Mouse (Mus musculus) liver, embryonic 14.5 days (tissue): ENCODE data around the gene Faah. TPM values are rescaled to one million over a fixed set of nuclear protein-coding genes. Genes with fewer than 3 reads are reported as not detected.

Experiments used
- ATAC-seq: fragments of 200-750 bp; cut with Nextera tagmentation; 2 replicates; pipeline ENCODE4 v1.8.0; 2017; ENCODE audit warnings: moderate number of reproducible peaks, mild to moderate bottlenecking, moderate library complexity; ENCODE audit not compliant: insufficient read depth
- DNase-seq, 3 experiments: peaks; one replicate each; pipeline ENCODE4 v3.0.0-alpha.2; 2012 to 2013; ENCODE audit warnings: low read depth in 3 of 3, low spot score in 3 of 3
- H3K27ac ChIP-seq: fragments of 300-500 bp; sonication (generic); 2 replicates; pipeline ENCODE4 v1.5.1; 2014; ENCODE audit warnings: moderate library complexity, mild to moderate bottlenecking, control low read depth, inconsistent platforms
- H3K27me3 ChIP-seq: fragments of 300-500 bp; sonication (generic); 2 replicates; pipeline ENCODE4 v1.6.1; 2014; ENCODE audit warnings: mild to moderate bottlenecking, low read length, moderate library complexity; ENCODE audit not compliant: control insufficient read depth, insufficient read depth
- H3K36me3 ChIP-seq: fragments of 300-500 bp; sonication (generic); replicated peaks from 2 replicates; pipeline ENCODE4 v1.6.1; 2014; ENCODE audit warnings: low read depth; ENCODE audit not compliant: control insufficient read depth, insufficient read depth
- H3K4me1 ChIP-seq, 2 experiments: fragments of 200-500 bp in 1 of 2; fragments of 300-500 bp in 1 of 2; sonication (generic) in 1 of 2; replicated peaks; 2 replicates each; pipeline ENCODE4 v1.6.1; 2012 to 2014; ENCODE audit warnings: antibody characterized with exemption in 1 of 2, inconsistent platforms in 1 of 2, low read length in 1 of 2; ENCODE audit not compliant: control insufficient read depth in 2 of 2, insufficient read depth in 2 of 2
- H3K4me2 ChIP-seq: fragments of 300-500 bp; sonication (generic); 2 replicates; pipeline ENCODE4 v1.6.1; 2014; ENCODE audit warnings: low read depth, mild to moderate bottlenecking, control low read depth, moderate library complexity
- H3K4me3 ChIP-seq, 2 experiments: fragments of 200-500 bp in 1 of 2; fragments of 300-500 bp in 1 of 2; sonication (generic) in 1 of 2; 2 replicates each; pipeline ENCODE4 v1.5.1; 2012 to 2014; ENCODE audit warnings: low read depth in 2 of 2, low read length in 2 of 2, mild to moderate bottlenecking in 2 of 2, control low read depth in 1 of 2, inconsistent platforms in 1 of 2, moderate library complexity in 1 of 2; ENCODE audit not compliant: insufficient read depth in 1 of 2
- H3K9ac ChIP-seq: fragments of 300-500 bp; sonication (generic); replicated peaks from 2 replicates; pipeline ENCODE4 v1.6.1; 2014; ENCODE audit warnings: mild to moderate bottlenecking, control low read depth, moderate library complexity
- H3K9me3 ChIP-seq: fragments of 300-500 bp; sonication (generic); 2 replicates; pipeline ENCODE4 v1.6.1; 2016; ENCODE audit warnings: low read length, mixed read lengths; ENCODE audit not compliant: control insufficient read depth
- CTCF ChIP-seq: IDR thresholded peaks from 2 replicates; pipeline ENCODE4 v1.5.1; 2016; ENCODE audit warnings: antibody characterized with exemption, low read depth, control low read depth
- EP300 ChIP-seq: IDR thresholded peaks from 2 replicates; pipeline ENCODE4 v1.6.1; 2016; ENCODE audit warnings: antibody characterized with exemption, low read depth
- WGBS: fragments of 180-500 bp; shearing (Covaris S2); extraction: QIAGEN DNeasy Blood & Tissue Kit; methylation state at CpG from one replicate; pipeline ENCODE4 v1.1.7; 2014; ENCODE audit not compliant: insufficient replicate concordance; 5-methylcytosine and 5-hydroxymethylcytosine counted together
- polyA plus RNA-seq, 2 experiments: library from polyadenylated mRNA; depleted of rRNA in 1 of 2; stranded (reverse) in 1 of 2; unstranded in 1 of 2; fragments of >200 nt; fragmentation: Nextera tagmentation in 1 of 2; extraction: Ambion mirVana in 1 of 2; gene quantifications; 2 replicates each; pipeline versions ENCODE4 v1.2.1 to v1.2.3; 2012 to 2014

The Faah gene
- polyA plus RNA-seq, 2 experiments: 3.8 to 4.1 TPM

GRCm38 (mm10) chr4:115954656-115955493 is 62.9 kb downstream of the Faah start:
- Histone ChIP-seq H3K9ac (no peak overlapping the region), H3K4me3 (no peak overlapping the region), H3K27ac (no peak overlapping the region), H3K9me3 (no peaks in the 10 kb centered on the region), H3K27me3 (peaks cover 26% of the 10 kb centered on the region), H3K4me2 (no peak overlapping the region), H3K4me1 (no peaks in the 10 kb centered on the region), H3K36me3 (no peaks in the 10 kb centered on the region)
- no peak for ATAC-seq
- WGBS: 5% methylated on average over 19 of the region's 19 CpGs
- DNase-seq: no peak
- no peak for TF ChIP-seq EP300
- TF ChIP-seq CTCF: no peak

- H3K4me3 ChIP-seq: no peak overlapping the region
- no peak overlapping the region for H3K4me2 ChIP-seq
- WGBS: 39% methylated on average over 5 of the region's 5 CpGs
- no peak for TF ChIP-seq CTCF
- TF ChIP-seq EP300: no peak
- no peaks in the 10 kb centered on the region for H3K9me3 ChIP-seq
- no peaks in the 10 kb centered on the region for H3K4me1 ChIP-seq
- DNase-seq (no peak), ATAC-seq (no peak)
- no peaks in the 10 kb centered on the region for H3K36me3 ChIP-seq
- H3K27ac ChIP-seq: no peak overlapping the region
- peaks cover 25% of the 10 kb centered on the region for H3K27me3 ChIP-seq
- no peak overlapping the region for H3K9ac ChIP-seq
Observed at GRCm38 (mm10) chr4:115953559-115953958, 64.2 kb downstream of the Faah start.

GRCm38 (mm10) chr4:115952758-115953157 is 65.0 kb downstream of the Faah start:
- Histone ChIP-seq H3K9me3 (no peaks in the 10 kb centered on the region), H3K27ac (no peak overlapping the region), H3K27me3 (peaks cover 25% of the 10 kb centered on the region), H3K4me2 (no peak overlapping the region), H3K4me3 (no peak overlapping the region), H3K9ac (no peak overlapping the region), H3K36me3 (no peaks in the 10 kb centered on the region), H3K4me1 (no peaks in the 10 kb centered on the region)
- DNase-seq (peak in 2 of 3 experiments; percentile 7 to 19), ATAC-seq (no peak)
- 9% methylated on average over 6 of the region's 6 CpGs for WGBS
- TF ChIP-seq CTCF (peak; percentile 80), EP300 (no peak)

GRCm38 (mm10) chr4:115943669-115944314 is 73.9 kb downstream of the Faah start:
- no peak for ATAC-seq
- DNase-seq: no peak
- no peak for TF ChIP-seq EP300
- TF ChIP-seq CTCF: no peak
- no peak overlapping the region for H3K9ac ChIP-seq
- no peaks in the 10 kb centered on the region for H3K36me3 ChIP-seq
- peaks cover 69% of the 10 kb centered on the region for H3K27me3 ChIP-seq
- 5% methylated on average over 41 of the region's 41 CpGs for WGBS
- H3K4me2 ChIP-seq: no peak overlapping the region
- H3K27ac ChIP-seq: no peak overlapping the region
- no peaks in the 10 kb centered on the region for H3K4me1 ChIP-seq
- H3K9me3 ChIP-seq: no peaks in the 10 kb centered on the region
- no peak overlapping the region for H3K4me3 ChIP-seq

DNA sequence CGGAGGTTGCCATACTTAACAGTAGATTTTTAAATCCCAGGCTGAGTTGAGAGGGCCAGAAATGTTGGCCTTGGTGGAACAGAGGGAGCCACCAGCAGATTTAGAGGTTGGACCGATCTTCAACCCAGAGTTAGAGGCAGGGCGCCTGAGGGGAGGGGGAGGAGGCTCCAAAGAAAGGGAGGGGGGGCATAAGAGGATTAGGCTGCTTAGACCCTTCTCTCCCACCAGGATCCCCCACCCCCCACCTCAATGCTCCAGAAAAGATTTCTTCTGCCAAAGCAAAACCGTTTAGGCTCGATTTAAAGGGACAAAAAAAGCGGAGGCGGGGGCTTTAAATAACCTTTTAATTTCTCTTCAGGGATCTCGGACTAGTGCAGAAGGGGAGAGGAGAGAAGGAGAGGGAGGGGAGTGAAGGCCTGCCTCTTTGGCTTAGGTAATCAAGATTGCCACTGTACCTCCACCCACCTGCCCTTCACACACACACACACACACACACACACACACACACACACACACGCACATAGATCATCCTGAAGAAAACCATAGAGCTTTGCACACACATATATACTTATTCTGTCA is 76.4 kb downstream of the Faah start:
- ATAC-seq: no peak

More for the DNA sequence above, 76.4 kb downstream of the Faah start:
- no peak overlapping the region for H3K4me3 ChIP-seq
- DNase-seq: no peak
- no peaks in the 10 kb centered on the region for H3K9me3 ChIP-seq
- no peaks in the 10 kb centered on the region for H3K4me1 ChIP-seq
- no peak overlapping the region for H3K4me2 ChIP-seq
- H3K27me3 ChIP-seq: peaks cover 93% of the 10 kb centered on the region
- H3K27ac ChIP-seq: no peak overlapping the region
- H3K9ac ChIP-seq: no peak overlapping the region
- 7% methylated on average over 9 of the region's 9 CpGs for WGBS
- H3K36me3 ChIP-seq: no peaks in the 10 kb centered on the region
- TF ChIP-seq CTCF (no peak), EP300 (no peak)
